ENCODE assay signal across 18 mouse cellular contexts in genomic region chr1:34099439-34099838, GRCm38 (mm10).
A peak's percentile ranks its signal among the peaks of the same experiment; 100 is the strongest.
DNase-seq lines count a peak whose midpoint lies in the region; ATAC-seq and TF ChIP-seq lines count a peak whose summit lies in the region.
"Had no signal": no experiment of that assay in that cellular context is flagged by ENCODE, and none has a peak within 500 bp of the region (broad histone marks: within the 10 kb centered on the region; RNA-seq: fewer than 3 reads in every experiment).

No protein-coding gene starts in this region.

- no peak for DNase-seq in cerebellum, postnatal 4 days (ENCODE audit: low spot score in 2 of 2)
- no peak for DNase-seq in limb, embryonic 14.5 days (ENCODE audit: low spot score)
- no peak for DNase-seq in limb, embryonic 10.5 days (ENCODE audit: low spot score)
- peak; percentile 73 for DNase-seq in cerebellum, adult 9-10 months
- DNase-seq in telencephalon, adult 2 months (ENCODE audit: low read depth, low spot score) = peak; percentile 34
- no peak for DNase-seq in heart, postnatal 36 days
- no peak for DNase-seq in spleen, postnatal 36 days (ENCODE audit: low spot score in 2 of 2)
- DNase-seq: adrenal gland, adult 2 months; gastrocnemius, postnatal 10 days; kidney, adult 11 months; spleen, adult 18-20 months had no signal

- intact Hi-C loops in heart, postnatal 36 days (cut with DNase I) = no loop called here

- no peak overlapping the region for H3K27ac ChIP-seq in limb, embryonic 14.5 days (replicated peaks; ENCODE audit: low read depth, low read length)
- no peak overlapping the region for H3K27ac ChIP-seq in limb, embryonic 10.5 days
- H3K27ac ChIP-seq: hindbrain, embryonic 15.5 days; kidney, postnatal 0 days; limb, embryonic 12.5 days; liver, embryonic 14.5 days had no signal

- no peaks in the 10 kb centered on the region for H3K27me3 ChIP-seq in limb, embryonic 14.5 days (ENCODE audit: control insufficient read depth, insufficient read depth, low read length)
- H3K27me3 ChIP-seq in limb, embryonic 10.5 days (ENCODE audit: low read depth, poor library complexity, severe bottlenecking) = no peaks in the 10 kb centered on the region
- H3K27me3 ChIP-seq: hindbrain, embryonic 15.5 days; limb, embryonic 12.5 days had no signal

- 53% methylated on average over 3 of the region's 3 CpGs for WGBS in limb, embryonic 14.5 days
- 68% methylated on average over 3 of the region's 3 CpGs for WGBS in limb, embryonic 10.5 days

- TF ChIP-seq POLR2A in limb, embryonic 14.5 days (IDR thresholded peaks at IDR 0.05; ENCODE audit: borderline replicate concordance, extremely low read depth, insufficient read depth, insufficient read length) = no peak

- no peak overlapping the region for H3K4me2 ChIP-seq in limb, embryonic 14.5 days (replicated peaks; ENCODE audit: low read depth, low read length, severe bottlenecking)
- H3K4me2 ChIP-seq: hindbrain, embryonic 15.5 days; limb, embryonic 12.5 days had no signal

- no peak overlapping the region for H3K9ac ChIP-seq in limb, embryonic 14.5 days (ENCODE audit: low read depth, low read length, severe bottlenecking)
- H3K9ac ChIP-seq: hindbrain, embryonic 15.5 days; limb, embryonic 12.5 days; liver, embryonic 14.5 days had no signal

- no peaks in the 10 kb centered on the region for H3K36me3 ChIP-seq in limb, embryonic 14.5 days (ENCODE audit: control insufficient read depth, insufficient read depth, low read length)
- H3K36me3 ChIP-seq in limb, embryonic 10.5 days = no peaks in the 10 kb centered on the region; the same call in 1 of the 2 replicates
- H3K36me3 ChIP-seq: hindbrain, embryonic 15.5 days had no signal

- H3K4me1 ChIP-seq in limb, embryonic 14.5 days (ENCODE audit: control insufficient read depth, insufficient read depth, low read length) = no peaks in the 10 kb centered on the region; the same call in 1 of the 2 replicates
- peaks cover 26% of the 10 kb centered on the region for H3K4me1 ChIP-seq in limb, embryonic 10.5 days

- ATAC-seq in cerebellum, adult (ENCODE audit: insufficient number of reproducible peaks, low FRiP score, low TSS enrichment) = peak; percentile 69; the same call in 1 of the 2 replicates
- peak; percentile 23; the same call in 1 of the 2 replicates for ATAC-seq in limb, embryonic 14.5 days (ENCODE audit: low FRiP score, low read depth)
- ATAC-seq: CD4-positive, CD25-positive, alpha-beta regulatory T cell, adult 4 months; midbrain, embryonic 16.5 days had no signal

- no peaks in the 10 kb centered on the region for H3K9me3 ChIP-seq in limb, embryonic 14.5 days (ENCODE audit: control insufficient read depth, low read length)
- H3K9me3 ChIP-seq in limb, embryonic 10.5 days (replicated peaks) = no peaks in the 10 kb centered on the region
- H3K9me3 ChIP-seq: hindbrain, embryonic 15.5 days had no signal

- H3K4me3 ChIP-seq in limb, embryonic 14.5 days (replicated peaks; ENCODE audit: low read length) = no peak overlapping the region
- no peak overlapping the region for H3K4me3 ChIP-seq in limb, embryonic 10.5 days
- H3K4me3 ChIP-seq: hindbrain, embryonic 15.5 days; limb, embryonic 12.5 days had no signal

Comparison
In these comparisons a context has a peak if more than half of its experiments do, and no peak if none do; other contexts are left out.
1. DNase-seq: peak in cerebellum, adult 9-10 months (single experiment) and telencephalon, adult 2 months (single experiment); none in cerebellum, postnatal 4 days (0 of 2), limb, embryonic 14.5 days (single experiment), limb, embryonic 10.5 days (single experiment), heart, postnatal 36 days (0 of 2) and spleen, postnatal 36 days (0 of 2).